ENCODE assay signal across 8 mouse cellular contexts in the genomic region with DNA sequence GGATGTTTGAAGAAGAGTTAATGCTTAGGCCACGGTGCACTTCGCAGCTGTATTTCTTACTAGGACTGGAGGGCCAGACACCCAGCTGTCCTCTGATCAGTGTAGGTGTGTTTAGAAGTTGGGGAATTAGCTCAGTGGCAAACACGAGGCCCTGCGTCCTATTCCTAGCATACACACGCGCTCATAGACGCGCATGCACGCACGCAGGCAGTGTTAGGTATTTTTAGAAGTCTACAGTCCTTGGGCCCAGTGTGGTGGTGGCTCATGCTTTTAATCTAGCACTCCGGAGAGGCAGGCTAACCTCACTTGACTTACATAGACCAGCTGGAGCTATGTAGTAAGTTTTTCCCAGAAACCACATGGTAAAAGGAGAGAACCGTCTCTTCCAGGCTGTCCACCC. TPM values are rescaled to one million over a fixed set of nuclear protein-coding genes. Genes with fewer than 3 reads are reported as not detected.
DNase-seq lines count a peak whose midpoint lies in the region; ATAC-seq and TF ChIP-seq lines count a peak whose summit lies in the region.

No protein-coding gene starts in this region.

- H3K4me3 ChIP-seq in embryonic facial prominence, embryonic 15.5 days (replicated peaks): peak overlapping the region; percentile 89
- H3K4me3 ChIP-seq in hindbrain, embryonic 11.5 days (ENCODE audit: low read depth, low read length): peak overlapping the region; percentile 53
- peak overlapping the region; percentile 74 for H3K4me3 ChIP-seq in midbrain, embryonic 11.5 days (ENCODE audit: low read depth, low read length)
- peak overlapping the region; percentile 80 for H3K4me3 ChIP-seq in stomach, postnatal 0 days (ENCODE audit: low read depth, low read length)

- intact Hi-C loops in left cerebral cortex, postnatal 36 days (cut with DNase I): loop anchor here (2.0 kb wide), 1 partner anchor 123 kb away; a partner anchor contains a TSS

- peaks cover 20% of the 10 kb centered on the region for H3K36me3 ChIP-seq in embryonic facial prominence, embryonic 15.5 days
- peaks cover 12% of the 10 kb centered on the region; the same call in 1 of the 2 replicates for H3K36me3 ChIP-seq in hindbrain, embryonic 11.5 days (ENCODE audit: control insufficient read depth, insufficient read depth, low read length)
- peaks cover 16% of the 10 kb centered on the region for H3K36me3 ChIP-seq in midbrain, embryonic 11.5 days (ENCODE audit: control insufficient read depth, insufficient read depth, low read length)
- H3K36me3 ChIP-seq in stomach, postnatal 0 days (ENCODE audit: control insufficient read depth, insufficient read depth, low read length): peaks cover 14% of the 10 kb centered on the region

- peaks cover 22% of the 10 kb centered on the region for H3K4me1 ChIP-seq in embryonic facial prominence, embryonic 15.5 days
- H3K4me1 ChIP-seq in hindbrain, embryonic 11.5 days (replicated peaks; ENCODE audit: control insufficient read depth, insufficient read depth, low read length): peaks cover 6% of the 10 kb centered on the region
- H3K4me1 ChIP-seq in midbrain, embryonic 11.5 days (ENCODE audit: control insufficient read depth, insufficient read depth, low read length): peaks cover 14% of the 10 kb centered on the region
- no peaks in the 10 kb centered on the region for H3K4me1 ChIP-seq in stomach, postnatal 0 days (replicated peaks; ENCODE audit: control insufficient read depth, insufficient read depth)

- peak overlapping the region; percentile 91 for H3K9ac ChIP-seq in embryonic facial prominence, embryonic 15.5 days
- peak overlapping the region; percentile 83 for H3K9ac ChIP-seq in hindbrain, embryonic 11.5 days (ENCODE audit: low read depth, low read length)
- H3K9ac ChIP-seq in midbrain, embryonic 11.5 days (ENCODE audit: low read length): peak overlapping the region; percentile 98
- H3K9ac ChIP-seq in stomach, postnatal 0 days (ENCODE audit: low read length): peak overlapping the region; percentile 96

- H3K9me3 ChIP-seq in embryonic facial prominence, embryonic 15.5 days (replicated peaks): no peaks in the 10 kb centered on the region
- no peaks in the 10 kb centered on the region for H3K9me3 ChIP-seq in hindbrain, embryonic 11.5 days (ENCODE audit: control insufficient read depth, low read length)
- H3K9me3 ChIP-seq in midbrain, embryonic 11.5 days (ENCODE audit: control insufficient read depth, low read length): no peaks in the 10 kb centered on the region
- no peaks in the 10 kb centered on the region for H3K9me3 ChIP-seq in stomach, postnatal 0 days (ENCODE audit: control insufficient read depth, low read length)

- H3K27ac ChIP-seq in embryonic facial prominence, embryonic 15.5 days (replicated peaks): peak overlapping the region; percentile 99
- H3K27ac ChIP-seq in hindbrain, embryonic 11.5 days (ENCODE audit: low read depth, low read length): peak overlapping the region; percentile 96; the same call in 1 of the 2 replicates
- H3K27ac ChIP-seq in midbrain, embryonic 11.5 days (ENCODE audit: low read depth, low read length): peak overlapping the region; percentile 99
- peak overlapping the region; percentile 99 for H3K27ac ChIP-seq in stomach, postnatal 0 days (replicated peaks)

- H3K27me3 ChIP-seq in embryonic facial prominence, embryonic 15.5 days: no peaks in the 10 kb centered on the region
- no peaks in the 10 kb centered on the region for H3K27me3 ChIP-seq in hindbrain, embryonic 11.5 days (ENCODE audit: control insufficient read depth, insufficient read depth, low read length)
- no peaks in the 10 kb centered on the region for H3K27me3 ChIP-seq in midbrain, embryonic 11.5 days (ENCODE audit: control insufficient read depth, insufficient read depth, low read length)
- no peaks in the 10 kb centered on the region for H3K27me3 ChIP-seq in stomach, postnatal 0 days (ENCODE audit: control insufficient read depth, insufficient read depth, low read length)

- H3K4me2 ChIP-seq in embryonic facial prominence, embryonic 15.5 days (replicated peaks): peak overlapping the region; percentile 83
- peak overlapping the region; percentile 59 for H3K4me2 ChIP-seq in hindbrain, embryonic 11.5 days (replicated peaks; ENCODE audit: low read depth, low read length)
- H3K4me2 ChIP-seq in midbrain, embryonic 11.5 days: peak overlapping the region; percentile 82
- peak overlapping the region; percentile 84 for H3K4me2 ChIP-seq in stomach, postnatal 0 days (replicated peaks; ENCODE audit: low read depth)

- WGBS in embryonic facial prominence, embryonic 15.5 days: 5% methylated on average over 12 of the region's 12 CpGs
- 28% methylated on average over 12 of the region's 12 CpGs for WGBS in hindbrain, embryonic 11.5 days
- 24% methylated on average over 12 of the region's 12 CpGs for WGBS in midbrain, embryonic 11.5 days
- WGBS in stomach, postnatal 0 days: 2% methylated on average over 12 of the region's 12 CpGs

- TF ChIP-seq CTCF in stomach, postnatal 0 days (IDR thresholded peaks at IDR 0.05; ENCODE audit: low read depth): no peak

- no peak for ATAC-seq in embryonic facial prominence, embryonic 15.5 days (ENCODE audit: insufficient number of reproducible peaks, low FRiP score, low TSS enrichment, low read depth)
- no peak; the same call in 1 of the 2 replicates for ATAC-seq in hindbrain, embryonic 11.5 days (ENCODE audit: low FRiP score)
- ATAC-seq in midbrain, embryonic 11.5 days (ENCODE audit: low FRiP score): peak; percentile 1; the same call in 1 of the 2 replicates
- peak; percentile 53 for ATAC-seq in stomach, postnatal 0 days (ENCODE audit: low FRiP score, low TSS enrichment)

- TF ChIP-seq EP300 in stomach, postnatal 0 days (optimal IDR thresholded peaks at IDR 0.05): no peak

- peak; percentile 21 for DNase-seq in urinary bladder, postnatal 25 days (ENCODE audit: low spot score)
- no peak for DNase-seq in urinary bladder, postnatal 14 days (ENCODE audit: low spot score)
- no peak for DNase-seq in hindbrain, embryonic 11.5 days (ENCODE audit: low spot score)
- peak; percentile 62 to 64 for DNase-seq in left cerebral cortex, postnatal 36 days (ENCODE audit: low spot score in 2 of 2)
- no peak for DNase-seq in midbrain, embryonic 11.5 days (ENCODE audit: low spot score, missing footprints)
- peak; percentile 55 for DNase-seq in stomach, postnatal 0 days (ENCODE audit: low spot score)
- DNase-seq in cerebellum, adult 18-20 months: no peak

RNA-seq across cellular contexts. Expression of a gene that starts 0.6 kb away (rescaled TPM):
- 13.4 and 16.0 TPM in 2 replicates for polyA plus RNA-seq in embryonic facial prominence, embryonic 15.5 days (2015; fragmentation: Nextera tagmentation; extraction: Ambion mirVana)
- 8.6 and 8.8 TPM in 2 replicates for polyA plus RNA-seq in hindbrain, embryonic 11.5 days (2014; fragmentation: Nextera tagmentation; extraction: Ambion mirVana)
- total RNA-seq in left cerebral cortex, postnatal 36 days (2021): 10 to 100 TPM; 22.6 to 28.5 TPM
- polyA plus RNA-seq in midbrain, embryonic 11.5 days (2014; fragmentation: Nextera tagmentation; extraction: Ambion mirVana): 8.2 and 8.8 TPM in 2 replicates
- 3.7 and 4.3 TPM in 2 replicates for polyA plus RNA-seq in stomach, postnatal 0 days (2015; fragmentation: Nextera tagmentation; extraction: Ambion mirVana)

RNA-seq across cellular contexts. Expression of a gene that starts 28.4 kb away (rescaled TPM):
- polyA plus RNA-seq in embryonic facial prominence, embryonic 15.5 days (2015; fragmentation: Nextera tagmentation; extraction: Ambion mirVana): 41.4 and 46.1 TPM in 2 replicates
- polyA plus RNA-seq in hindbrain, embryonic 11.5 days (2014; fragmentation: Nextera tagmentation; extraction: Ambion mirVana): 1.3 TPM in 2 replicates
- 1 to 10 TPM; 1.7 to 2.1 TPM for total RNA-seq in left cerebral cortex, postnatal 36 days (2021)
- 1.9 and 2.0 TPM in 2 replicates for polyA plus RNA-seq in midbrain, embryonic 11.5 days (2014; fragmentation: Nextera tagmentation; extraction: Ambion mirVana)
- polyA plus RNA-seq in stomach, postnatal 0 days (2015; fragmentation: Nextera tagmentation; extraction: Ambion mirVana): 0.87 and 1.1 TPM in 2 replicates

RNA-seq across cellular contexts. Expression of a gene that starts 33.0 kb away (rescaled TPM):
- polyA plus RNA-seq in embryonic facial prominence, embryonic 15.5 days (2015; fragmentation: Nextera tagmentation; extraction: Ambion mirVana): 65.7 and 74.8 TPM in 2 replicates
- polyA plus RNA-seq in hindbrain, embryonic 11.5 days (2014; fragmentation: Nextera tagmentation; extraction: Ambion mirVana): 58.1 and 60.0 TPM in 2 replicates
- 10 to 100 TPM; 42.8 to 46.7 TPM for total RNA-seq in left cerebral cortex, postnatal 36 days (2021)
- polyA plus RNA-seq in midbrain, embryonic 11.5 days (2014; fragmentation: Nextera tagmentation; extraction: Ambion mirVana): 62.0 and 65.7 TPM in 2 replicates
- 49.2 and 51.4 TPM in 2 replicates for polyA plus RNA-seq in stomach, postnatal 0 days (2015; fragmentation: Nextera tagmentation; extraction: Ambion mirVana)

RNA-seq across cellular contexts. Expression of a gene that starts 48.5 kb away (rescaled TPM):
- polyA plus RNA-seq in embryonic facial prominence, embryonic 15.5 days (2015; fragmentation: Nextera tagmentation; extraction: Ambion mirVana): 0.72 and 0.85 TPM in 2 replicates
- polyA plus RNA-seq in hindbrain, embryonic 11.5 days (2014; fragmentation: Nextera tagmentation; extraction: Ambion mirVana): 7.4 and 7.5 TPM in 2 replicates
- total RNA-seq in left cerebral cortex, postnatal 36 days (2021): 100 to 1,000 TPM; 521 to 559 TPM
- 2.8 and 3.0 TPM in 2 replicates for polyA plus RNA-seq in midbrain, embryonic 11.5 days (2014; fragmentation: Nextera tagmentation; extraction: Ambion mirVana)
- 0.12 and 0.21 TPM in 2 replicates for polyA plus RNA-seq in stomach, postnatal 0 days (2015; fragmentation: Nextera tagmentation; extraction: Ambion mirVana)

RNA-seq across cellular contexts. Expression of a gene that starts 54.6 kb away (rescaled TPM):
- 66.8 and 77.0 TPM in 2 replicates for polyA plus RNA-seq in embryonic facial prominence, embryonic 15.5 days (2015; fragmentation: Nextera tagmentation; extraction: Ambion mirVana)
- 62.2 and 67.6 TPM in 2 replicates for polyA plus RNA-seq in hindbrain, embryonic 11.5 days (2014; fragmentation: Nextera tagmentation; extraction: Ambion mirVana)
- total RNA-seq in left cerebral cortex, postnatal 36 days (2021): 10 to 100 TPM; 81.9 to 86.4 TPM
- polyA plus RNA-seq in midbrain, embryonic 11.5 days (2014; fragmentation: Nextera tagmentation; extraction: Ambion mirVana): 91.8 and 97.3 TPM in 2 replicates
- 42.7 and 44.2 TPM in 2 replicates for polyA plus RNA-seq in stomach, postnatal 0 days (2015; fragmentation: Nextera tagmentation; extraction: Ambion mirVana)

Comparison
In these comparisons a context has a peak if more than half of its experiments do, and no peak if none do; other contexts are left out.
1. DNase-seq: peak in urinary bladder, postnatal 25 days (single experiment), left cerebral cortex, postnatal 36 days (2 of 2) and stomach, postnatal 0 days (single experiment); none in urinary bladder, postnatal 14 days (single experiment), hindbrain, embryonic 11.5 days (single experiment), midbrain, embryonic 11.5 days (single experiment) and cerebellum, adult 18-20 months (0 of 2).
2. ATAC-seq: peak in midbrain, embryonic 11.5 days (single experiment) and stomach, postnatal 0 days (single experiment); none in embryonic facial prominence, embryonic 15.5 days (single experiment) and hindbrain, embryonic 11.5 days (single experiment).
3. RNA of a gene that starts 28.4 kb away (polyA plus RNA-seq): 41.4 to 46.1 TPM in embryonic facial prominence, embryonic 15.5 days; 1.9 to 2.0 TPM in midbrain, embryonic 11.5 days, 1.3 TPM in hindbrain, embryonic 11.5 days and 0.87 to 1.1 TPM in stomach, postnatal 0 days; every median in the first group is over 10 times any median in the second.
4. Peak in every context shown above with its lines, with median percentiles within 50 percentile points of each other: H3K27ac ChIP-seq, H3K4me2 ChIP-seq, H3K4me3 ChIP-seq and H3K9ac ChIP-seq.